Mouse (Mus musculus): ENCODE measurements around the gene Rnf26.

Gene Rnf26

GRCm38 (mm10) chr9:44046426-44046825 is 66.9 kb downstream of the Rnf26 start:
- DNase-seq (ENCODE audit: low spot score) = no peak

- DNase-seq (ENCODE audit: low spot score) = no peak
Observed at GRCm38 (mm10) chr9:44045884-44046272, 67.4 kb downstream of the Rnf26 start.

Data from testis, postnatal 14 days (tissue).